Mouse (Mus musculus): ENCODE results near the gene Dcakd. TPM values are rescaled to one million over a fixed set of nuclear protein-coding genes. Genes with fewer than 3 reads are reported as not detected.

Dcakd gene
- total and polyA plus RNA-seq, 2 experiments from 2014 or later = 149 to 176 TPM

DNA sequence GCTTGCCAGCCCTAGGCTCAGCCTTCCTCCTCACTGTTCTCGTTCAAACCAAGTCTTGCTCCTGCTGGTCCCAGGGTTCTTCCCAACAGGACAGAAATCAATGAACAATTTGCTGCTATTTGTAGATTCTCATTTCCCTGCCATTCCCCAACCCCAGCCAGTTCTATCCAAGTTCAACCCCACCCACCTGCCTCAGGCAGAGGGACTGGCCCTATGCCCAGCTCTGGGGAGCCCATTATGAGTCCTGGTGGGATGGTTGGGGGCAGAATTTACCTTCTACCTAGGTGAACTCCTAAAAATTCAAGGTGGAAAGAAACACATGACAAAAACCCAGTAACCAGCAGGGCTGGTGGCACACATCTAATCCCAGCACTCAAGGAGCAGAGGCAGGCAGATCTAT is 55.8 kb downstream of the Dcakd start:
- DNase-seq (ENCODE audit: low spot score) (no peak), ATAC-seq (no peak)
- H3K9ac ChIP-seq (replicated peaks; ENCODE audit: low read length) = no peak overlapping the region
- no peaks in the 10 kb centered on the region for H3K36me3 ChIP-seq (ENCODE audit: insufficient read depth, low read length)
- 40% methylated on average over 1 of the region's 1 CpGs for WGBS
- peaks cover 8% of the 10 kb centered on the region for H3K4me1 ChIP-seq (ENCODE audit: insufficient read depth, low read length)
- TF ChIP-seq CTCF (IDR thresholded peaks at IDR 0.05; ENCODE audit: low read depth) = no peak
- H3K4me3 ChIP-seq (ENCODE audit: low read length) = no peak overlapping the region
- no peaks in the 10 kb centered on the region for H3K9me3 ChIP-seq (ENCODE audit: low read length)
- H3K27me3 ChIP-seq (ENCODE audit: insufficient read depth, low read length) = no peaks in the 10 kb centered on the region
- H3K27ac ChIP-seq = no peak overlapping the region
- no peak overlapping the region for H3K4me2 ChIP-seq (ENCODE audit: low read depth, low read length)

DNA sequence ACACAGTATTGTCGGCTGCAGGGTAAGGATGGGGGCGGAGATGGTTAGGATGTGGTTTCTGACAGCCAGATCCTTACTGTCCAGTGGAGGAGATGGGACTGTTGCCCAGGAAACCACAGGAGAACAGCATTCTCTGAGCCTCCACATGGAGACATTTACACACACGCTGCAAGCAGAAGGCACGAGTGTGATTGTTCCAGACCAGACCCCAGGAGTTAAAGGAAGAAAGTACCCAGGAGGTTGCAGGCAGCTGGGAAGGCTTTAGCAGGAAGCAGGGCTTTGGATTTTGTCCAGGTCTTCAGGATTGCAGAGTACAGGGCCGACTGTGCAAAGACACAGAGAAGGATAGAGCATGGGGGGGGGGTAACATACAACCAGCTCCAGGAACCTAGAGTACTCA is 56.5 kb downstream of the Dcakd start:
- ATAC-seq (peak; percentile 61), DNase-seq (ENCODE audit: low spot score) (peak; percentile 58)
- H3K27ac ChIP-seq = no peak overlapping the region

DNA sequence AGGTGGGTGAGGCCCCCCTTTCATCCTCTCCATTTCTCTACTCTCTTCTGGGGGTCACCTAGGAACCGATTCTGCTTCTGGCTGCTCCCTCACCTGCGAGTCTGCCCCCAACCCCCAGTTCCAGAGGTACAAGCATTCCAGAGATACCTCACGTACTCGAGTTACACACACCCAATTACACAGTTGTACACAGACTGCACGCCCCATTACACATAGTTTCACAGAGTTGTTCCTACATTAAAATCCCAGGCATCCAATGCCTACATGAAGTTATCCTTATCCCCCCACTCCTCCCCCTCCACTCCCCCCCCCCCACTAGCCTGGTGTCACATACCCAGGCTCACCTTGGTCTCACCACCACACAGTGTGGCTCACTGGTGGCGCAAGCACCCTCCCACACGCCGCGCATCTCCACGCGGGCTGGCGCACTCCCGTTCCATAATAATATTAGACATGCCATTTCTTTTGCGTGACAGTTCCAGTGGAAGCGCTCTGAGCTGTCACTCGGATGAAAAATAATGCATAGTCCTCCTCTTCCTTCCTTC is 63.5 kb downstream of the Dcakd start:
- H3K4me3 ChIP-seq (ENCODE audit: low read length) = no peak overlapping the region
- no peak for TF ChIP-seq CTCF (IDR thresholded peaks at IDR 0.05; ENCODE audit: low read depth)
- H3K36me3 ChIP-seq (ENCODE audit: insufficient read depth, low read length) = no peaks in the 10 kb centered on the region
- no peaks in the 10 kb centered on the region for H3K27me3 ChIP-seq (ENCODE audit: insufficient read depth, low read length)
- H3K9me3 ChIP-seq (ENCODE audit: low read length) = no peaks in the 10 kb centered on the region
- no peak for DNase-seq (ENCODE audit: low spot score)
- H3K4me1 ChIP-seq (ENCODE audit: insufficient read depth, low read length) = peaks cover 11% of the 10 kb centered on the region
- no peak overlapping the region for H3K27ac ChIP-seq
- no peak overlapping the region for H3K4me2 ChIP-seq (ENCODE audit: low read depth, low read length)
- WGBS = 59% methylated on average over 16 of the region's 16 CpGs
- H3K9ac ChIP-seq (replicated peaks; ENCODE audit: low read length) = no peak overlapping the region
- ATAC-seq = no peak

More for the DNA sequence above, 56.5 kb downstream of the Dcakd start:
- 21% methylated on average over 5 of the region's 5 CpGs for WGBS
- H3K36me3 ChIP-seq (ENCODE audit: insufficient read depth, low read length) = no peaks in the 10 kb centered on the region
- TF ChIP-seq CTCF (IDR thresholded peaks at IDR 0.05; ENCODE audit: low read depth) = no peak
- no peak overlapping the region for H3K4me3 ChIP-seq (ENCODE audit: low read length)
- no peak overlapping the region for H3K4me2 ChIP-seq (ENCODE audit: low read depth, low read length)
- H3K4me1 ChIP-seq (ENCODE audit: insufficient read depth, low read length) = peaks cover 8% of the 10 kb centered on the region
- no peaks in the 10 kb centered on the region for H3K9me3 ChIP-seq (ENCODE audit: low read length)
- H3K27me3 ChIP-seq (ENCODE audit: insufficient read depth, low read length) = no peaks in the 10 kb centered on the region
- H3K9ac ChIP-seq (replicated peaks; ENCODE audit: low read length) = no peak overlapping the region

DNA sequence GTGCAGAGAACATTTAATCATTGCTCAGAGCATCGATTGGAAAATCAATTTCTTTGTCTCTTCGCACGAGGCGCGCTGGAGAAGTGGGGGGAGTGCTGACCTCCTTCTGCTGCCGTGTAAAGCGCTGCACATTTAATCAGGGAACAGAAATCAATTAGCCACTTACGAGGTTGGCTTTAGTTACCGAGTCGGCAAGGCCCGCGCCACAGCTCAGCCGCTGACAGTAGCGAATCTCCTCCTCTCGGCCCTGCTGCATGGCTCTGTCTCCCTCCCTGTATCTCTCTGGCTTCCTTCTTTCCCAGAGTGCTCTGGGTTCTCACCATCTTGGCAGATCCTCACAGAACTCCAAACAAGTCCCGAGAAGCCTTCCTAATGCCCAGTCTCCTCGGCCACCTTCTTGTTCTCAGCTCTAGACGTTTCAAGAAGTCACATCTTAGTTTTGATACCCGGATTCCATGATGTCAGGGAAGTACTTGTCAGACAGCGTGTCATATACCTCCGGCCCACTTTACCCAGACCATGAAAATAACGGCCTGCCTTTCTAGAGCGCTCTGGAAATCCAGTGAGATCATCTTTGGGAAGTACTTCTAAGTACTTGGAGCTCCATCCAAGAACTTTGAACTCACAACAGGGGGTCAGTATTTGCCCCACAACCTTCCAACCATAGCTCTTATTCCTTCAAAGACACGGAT is 64.1 kb downstream of the Dcakd start:
- DNase-seq (ENCODE audit: low spot score) (peak; percentile 70), ATAC-seq (peak; percentile 47; the same call in 1 of the 2 replicates)
- Histone ChIP-seq H3K4me3 (ENCODE audit: low read length) (no peak overlapping the region), H3K27me3 (ENCODE audit: insufficient read depth, low read length) (no peaks in the 10 kb centered on the region), H3K4me2 (ENCODE audit: low read depth, low read length) (peak overlapping the region; percentile 34), H3K4me1 (ENCODE audit: insufficient read depth, low read length) (peaks cover 11% of the 10 kb centered on the region), H3K36me3 (ENCODE audit: insufficient read depth, low read length) (no peaks in the 10 kb centered on the region), H3K27ac (peak overlapping the region; percentile 65; the same call in 1 of the 2 replicates), H3K9ac (replicated peaks; ENCODE audit: low read length) (no peak overlapping the region; the same call in 1 of the 2 replicates), H3K9me3 (ENCODE audit: low read length) (no peaks in the 10 kb centered on the region)
- 16% methylated on average over 24 of the region's 24 CpGs for WGBS
- no peak for TF ChIP-seq CTCF (IDR thresholded peaks at IDR 0.05; ENCODE audit: low read depth)

DNA sequence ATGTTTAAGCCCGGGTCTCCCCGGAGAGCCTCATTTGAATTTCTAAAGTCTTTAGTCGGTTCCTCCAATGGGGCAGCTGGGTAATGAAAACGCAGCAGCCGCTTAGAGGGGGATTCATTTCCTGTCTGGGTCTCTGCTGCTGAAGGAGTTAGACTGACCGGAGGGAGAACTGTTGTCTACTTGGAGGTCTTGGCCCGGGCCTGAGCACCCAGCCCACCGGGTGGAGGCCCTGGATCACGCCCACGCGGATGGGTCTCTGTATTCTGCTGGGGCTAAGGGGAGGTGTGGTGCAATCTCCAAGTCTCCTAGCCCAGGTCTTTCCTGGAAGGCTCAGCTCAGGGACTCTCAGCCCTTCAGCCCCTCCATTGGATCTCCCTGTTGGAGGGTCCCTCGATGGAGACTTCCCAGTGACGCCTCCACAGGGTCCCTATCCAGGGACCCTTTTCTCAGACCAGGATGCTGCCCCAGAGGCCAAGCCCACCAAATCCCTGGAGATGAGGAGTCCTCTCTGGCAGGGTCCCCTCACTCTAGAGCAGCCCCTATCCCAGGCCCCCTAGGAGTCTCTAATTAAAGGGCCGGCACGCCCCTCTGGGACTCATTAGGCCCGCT is 64.8 kb downstream of the Dcakd start:
- TF ChIP-seq CTCF (IDR thresholded peaks at IDR 0.05; ENCODE audit: low read depth) = no peak
- no peak overlapping the region; the same call in 1 of the 2 replicates for H3K9ac ChIP-seq (replicated peaks; ENCODE audit: low read length)
- no peaks in the 10 kb centered on the region for H3K36me3 ChIP-seq (ENCODE audit: insufficient read depth, low read length)
- peaks cover 11% of the 10 kb centered on the region for H3K4me1 ChIP-seq (ENCODE audit: insufficient read depth, low read length)
- no peaks in the 10 kb centered on the region for H3K9me3 ChIP-seq (ENCODE audit: low read length)
- peak; percentile 39; the same call in 1 of the 2 replicates for ATAC-seq
- no peaks in the 10 kb centered on the region for H3K27me3 ChIP-seq (ENCODE audit: insufficient read depth, low read length)
- no peak overlapping the region for H3K4me3 ChIP-seq (ENCODE audit: low read length)
- H3K4me2 ChIP-seq (ENCODE audit: low read depth, low read length) = peak overlapping the region; percentile 34
- peak overlapping the region; percentile 65; the same call in 1 of the 2 replicates for H3K27ac ChIP-seq
- DNase-seq (ENCODE audit: low spot score) = peak; percentile 57
- 6% methylated on average over 16 of the region's 16 CpGs for WGBS

DNA sequence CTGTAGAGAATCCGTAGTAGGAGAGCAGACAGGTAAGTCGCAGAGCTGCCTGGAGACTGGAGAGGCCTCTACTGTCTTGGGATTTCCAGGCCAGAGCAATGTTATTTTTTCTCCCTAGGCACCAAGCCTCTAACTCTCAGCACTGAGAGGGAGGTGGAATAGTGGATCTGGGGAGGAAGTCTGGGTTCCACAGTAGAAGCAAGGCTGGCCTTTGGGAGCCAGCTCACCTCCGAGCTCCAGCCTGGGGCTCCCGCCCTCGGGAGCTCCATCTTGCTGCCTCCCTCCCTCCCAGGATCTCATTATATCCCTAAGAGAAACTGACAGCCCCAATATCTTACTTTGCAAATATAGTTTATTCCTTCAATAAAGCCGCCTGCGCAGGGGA is 65.3 kb downstream of the Dcakd start:
- no peaks in the 10 kb centered on the region for H3K36me3 ChIP-seq (ENCODE audit: insufficient read depth, low read length)
- ATAC-seq (no peak), DNase-seq (ENCODE audit: low spot score) (no peak)
- H3K9ac ChIP-seq (replicated peaks; ENCODE audit: low read length) = no peak overlapping the region; the same call in 1 of the 2 replicates
- H3K9me3 ChIP-seq (ENCODE audit: low read length) = no peaks in the 10 kb centered on the region
- peaks cover 11% of the 10 kb centered on the region for H3K4me1 ChIP-seq (ENCODE audit: insufficient read depth, low read length)
- peak overlapping the region; percentile 34 for H3K4me2 ChIP-seq (ENCODE audit: low read depth, low read length)
- no peak overlapping the region for H3K27ac ChIP-seq
- no peak overlapping the region for H3K4me3 ChIP-seq (ENCODE audit: low read length)
- TF ChIP-seq CTCF (IDR thresholded peaks at IDR 0.05; ENCODE audit: low read depth) = no peak
- no peaks in the 10 kb centered on the region for H3K27me3 ChIP-seq (ENCODE audit: insufficient read depth, low read length)
- 23% methylated on average over 7 of the region's 7 CpGs for WGBS
